Mouse (Mus musculus) heart, embryonic 11.5 days (tissue): ENCODE data around the gene Aasdhppt. TPM values are rescaled to one million over a fixed set of nuclear protein-coding genes. Genes with fewer than 3 reads are reported as not detected.

Experiments
- microRNA-seq: library from miRNA; unstranded; fragments of <30 nt; microRNA quantifications from one replicate; pipeline ENCODE4, GENCODE M21; 2016; ENCODE audit warnings: borderline number of aligned reads
- polyA plus RNA-seq: library from polyadenylated mRNA; unstranded; fragments of >200 nt; fragmentation: Nextera tagmentation; extraction: Ambion mirVana; gene quantifications from 2 replicates; pipeline ENCODE4 v1.2.1, GENCODE M21; 2014

The Aasdhppt gene
- polyA plus RNA-seq, 1 experiment from 2014 or later = 30.7 TPM

Small RNA genes lying within 50 kb of the gene (microRNA-seq; reads per million reads assigned to microRNA genes)
- gene Gm22195 = not detected

Other genes starting within 250 kb of the Aasdhppt start
- gene Kbtbd3, start 362 bp upstream of the Aasdhppt start, polyA plus RNA-seq = 6.4 and 7.9 TPM in 2 replicates
- 37.9 and 45.6 TPM in 2 replicates for gene Msantd4, start 67.1 kb upstream of the Aasdhppt start, polyA plus RNA-seq